Mouse (Mus musculus) embryo, embryonic 11 days (tissue): ENCODE measurements around the gene Hoxd11.

Source experiments
- DNase-seq: peaks from one replicate; pipeline ENCODE4 v3.0.0-alpha.2; 2015

Gene Hoxd11

GRCm38 (mm10) chr2:74732513-74733316 lies 53.4 kb downstream of the Hoxd11 start:
- DNase-seq, result peak; percentile 70

GRCm38 (mm10) chr2:74733317-74733661 lies 53.9 kb downstream of the Hoxd11 start:
- DNase-seq, result peak; percentile 84

- peak; percentile 53 for DNase-seq
Measured at GRCm38 (mm10) chr2:74733765-74734164, 54.4 kb downstream of the Hoxd11 start.

- peak; percentile 76 for DNase-seq
Measured at GRCm38 (mm10) chr2:74734451-74734850, 55.1 kb downstream of the Hoxd11 start.

- DNase-seq, result peak; percentile 58
Measured at GRCm38 (mm10) chr2:74734996-74735811, 55.8 kb downstream of the Hoxd11 start.

- peak; percentile 69 for DNase-seq
Measured at GRCm38 (mm10) chr2:74735851-74736687, 56.7 kb downstream of the Hoxd11 start.
